9 mouse cellular contexts compared by ENCODE assay signal in genomic region chr6:50261201-50261921, GRCm38 (mm10). TPM values are rescaled to one million over a fixed set of nuclear protein-coding genes. Genes with fewer than 3 reads are reported as not detected.
DNase-seq lines count a peak whose midpoint lies in the region; ATAC-seq and TF ChIP-seq lines count a peak whose summit lies in the region.
"Had no signal": no experiment of that assay in that cellular context is flagged by ENCODE, and none has a peak within 500 bp of the region (broad histone marks: within the 10 kb centered on the region; RNA-seq: fewer than 3 reads in every experiment).

No protein-coding gene starts in this region.

- peak overlapping the region; percentile 55 for H3K4me3 ChIP-seq in forebrain, embryonic 13.5 days
- H3K4me3 ChIP-seq in heart, postnatal 0 days (ENCODE audit: low read depth, low read length) = peak overlapping the region; percentile 58
- peak overlapping the region; percentile 49 for H3K4me3 ChIP-seq in liver, embryonic 12.5 days
- H3K4me3 ChIP-seq in myocyte = peak overlapping the region; percentile 40

- DNase-seq in CD4-positive helper T cell, adult 2 months (ENCODE audit: low read depth, low spot score) = peak; percentile 62
- DNase-seq in brain, embryonic 18.5 days (ENCODE audit: low read depth, low spot score) = peak; percentile 70
- peak; percentile 66 for DNase-seq in heart, postnatal 0 days (ENCODE audit: low spot score)
- DNase-seq in kidney, postnatal 25 days = peak; percentile 93 to 97
- peak; percentile 4 for DNase-seq in splenic B cell, adult 2 months (ENCODE audit: low read depth, low spot score)

- H3K36me3 ChIP-seq in forebrain, embryonic 13.5 days (ENCODE audit: poor library complexity, severe bottlenecking) = no peaks in the 10 kb centered on the region
- H3K36me3 ChIP-seq in heart, postnatal 0 days (replicated peaks; ENCODE audit: control insufficient read depth, insufficient read depth, low read length) = no peaks in the 10 kb centered on the region
- no peaks in the 10 kb centered on the region for H3K36me3 ChIP-seq in liver, embryonic 12.5 days
- no peaks in the 10 kb centered on the region for H3K36me3 ChIP-seq in myocyte (ENCODE audit: control insufficient read depth, insufficient read depth)
- no peaks in the 10 kb centered on the region for H3K36me3 ChIP-seq in splenic B cell, adult 2 months (ENCODE audit: control insufficient read depth, insufficient read depth, low read length, poor library complexity, severe bottlenecking)

- no peaks in the 10 kb centered on the region for H3K27me3 ChIP-seq in forebrain, embryonic 13.5 days
- H3K27me3 ChIP-seq in heart, postnatal 0 days (ENCODE audit: control insufficient read depth, insufficient read depth, low read length) = no peaks in the 10 kb centered on the region
- H3K27me3 ChIP-seq in liver, embryonic 12.5 days (replicated peaks) = peaks cover 29% of the 10 kb centered on the region
- H3K27me3 ChIP-seq in myocyte (ENCODE audit: control insufficient read depth, insufficient read depth, insufficient read length) = no peaks in the 10 kb centered on the region
- H3K27me3 ChIP-seq in splenic B cell, adult 2 months (ENCODE audit: control insufficient read depth, insufficient read depth, low read length, poor library complexity, severe bottlenecking) = no peaks in the 10 kb centered on the region
- H3K27me3 ChIP-seq: Patski had no signal

- H3K27ac ChIP-seq in forebrain, embryonic 13.5 days = peak overlapping the region; percentile 61
- H3K27ac ChIP-seq in heart, postnatal 0 days (ENCODE audit: low read depth) = no peak overlapping the region
- H3K27ac ChIP-seq in liver, embryonic 12.5 days = no peak overlapping the region

- ATAC-seq in forebrain, embryonic 13.5 days = peak; percentile 92
- ATAC-seq in heart, postnatal 0 days (ENCODE audit: insufficient read depth, low read depth) = peak; percentile 94
- peak; percentile 62 for ATAC-seq in liver, embryonic 12.5 days
- ATAC-seq: Patski had no signal

- no peak for TF ChIP-seq CTCF in heart, postnatal 0 days (IDR thresholded peaks at IDR 0.05; ENCODE audit: low read depth)

- H3K9me3 ChIP-seq in forebrain, embryonic 13.5 days (replicated peaks) = no peaks in the 10 kb centered on the region
- H3K9me3 ChIP-seq in heart, postnatal 0 days (replicated peaks; ENCODE audit: control insufficient read depth, low read length) = no peaks in the 10 kb centered on the region
- H3K9me3 ChIP-seq in liver, embryonic 12.5 days (replicated peaks) = no peaks in the 10 kb centered on the region

- peak overlapping the region; percentile 78 for H3K9ac ChIP-seq in forebrain, embryonic 13.5 days
- peak overlapping the region; percentile 50 for H3K9ac ChIP-seq in heart, postnatal 0 days (replicated peaks; ENCODE audit: low read depth, low read length)
- H3K9ac ChIP-seq in liver, embryonic 12.5 days = peak overlapping the region; percentile 8; the same call in 1 of the 2 replicates

- no peak for TF ChIP-seq EP300 in heart, postnatal 0 days (IDR thresholded peaks at IDR 0.05; ENCODE audit: low read depth)

- H3K4me1 ChIP-seq in forebrain, embryonic 13.5 days = peaks cover 20% of the 10 kb centered on the region; the same call in 1 of the 2 replicates
- H3K4me1 ChIP-seq in heart, postnatal 0 days (ENCODE audit: control insufficient read depth, insufficient read depth) = peaks cover 7% of the 10 kb centered on the region
- H3K4me1 ChIP-seq in liver, embryonic 12.5 days = peaks cover 7% of the 10 kb centered on the region; the same call in 1 of the 2 replicates

- H3ac ChIP-seq in myocyte (ENCODE audit: control insufficient read depth, insufficient read length) = peak overlapping the region; percentile 3

- H3K4me2 ChIP-seq in forebrain, embryonic 13.5 days = peak overlapping the region; percentile 77
- peak overlapping the region; percentile 90 for H3K4me2 ChIP-seq in heart, postnatal 0 days (ENCODE audit: low read depth, low read length)
- H3K4me2 ChIP-seq in liver, embryonic 12.5 days = peak overlapping the region; percentile 59
- H3K4me2 ChIP-seq in myocyte (ENCODE audit: low read depth) = peak overlapping the region; percentile 85

- 1% methylated on average over 28 of the region's 35 CpGs for WGBS in forebrain, embryonic 13.5 days
- 4% methylated on average over 30 of the region's 35 CpGs for WGBS in heart, postnatal 0 days
- 5% methylated on average over 35 of the region's 35 CpGs for WGBS in liver, embryonic 12.5 days (ENCODE audit: insufficient replicate concordance)

- no peaks in the 10 kb centered on the region for H3K79me2 ChIP-seq in myocyte (ENCODE audit: control insufficient read depth, insufficient read depth)

- TF ChIP-seq POLR2A in myocyte (IDR thresholded peaks at IDR 0.05; ENCODE audit: insufficient read length, low read depth) = peak; percentile 74

TF ChIP-seq in myocyte, 11 proteins besides CTCF, POLR2A, EP300 and RAD21:
- TF ChIP-seq TCF12 (IDR thresholded peaks at IDR 0.05; ENCODE audit: insufficient read depth, poor library complexity, severe bottlenecking) (no peak), TCF3 (IDR thresholded peaks at IDR 0.05; ENCODE audit: insufficient read length, low read depth) (no peak), POLR2AphosphoS2 (IDR thresholded peaks at IDR 0.05; ENCODE audit: insufficient read length, low read depth) (peak; percentile 68), USF1 (IDR thresholded peaks at IDR 0.05; ENCODE audit: low read depth) (no peak), REST (IDR thresholded peaks at IDR 0.05; ENCODE audit: insufficient read depth, insufficient read length) (no peak), SRF (IDR thresholded peaks at IDR 0.05; ENCODE audit: control insufficient read depth, insufficient read length, low read depth) (no peak), MAX (IDR thresholded peaks at IDR 0.05; ENCODE audit: low read depth) (no peak), E2F4 (IDR thresholded peaks at IDR 0.05; ENCODE audit: insufficient read depth) (peak; percentile 8), MYOD1 (IDR thresholded peaks at IDR 0.05; ENCODE audit: control insufficient read depth in 1 of 3, insufficient read length in 2 of 3, low read depth in 2 of 3) (peak in 1 of 3 experiments; percentile 31), MYOG (IDR thresholded peaks at IDR 0.05; ENCODE audit: control insufficient read depth in 1 of 3, insufficient read depth in 1 of 3, insufficient read length in 2 of 3, low read depth in 2 of 3) (no peak), CEBPB (IDR thresholded peaks at IDR 0.05; ENCODE audit: insufficient read depth, poor library complexity, severe bottlenecking) (no peak)

RNA-seq across cellular contexts. Expression of gene Gsdme, which starts 2.3 kb away (rescaled TPM):
- 63.8 and 67.4 TPM in 2 replicates for polyA plus RNA-seq in forebrain, embryonic 13.5 days (2015; fragmentation: Nextera tagmentation; extraction: Ambion mirVana)
- total RNA-seq in heart, postnatal 0 days (2014; rRNA removed; ENCODE audit: low replicate concordance) = 3.0 TPM in 1 of 2 replicates, not detected in the other
- polyA plus RNA-seq in heart, postnatal 0 days (2015; fragmentation: Nextera tagmentation; extraction: Ambion mirVana) = 27.1 and 29.4 TPM in 2 replicates
- polyA plus RNA-seq in liver, embryonic 12.5 days (2016; fragmentation: Nextera tagmentation; extraction: Ambion mirVana) = 18.2 and 18.7 TPM in 2 replicates
- polyA plus RNA-seq in myocyte (2012; fragmentation: generic; extraction: Trizol) = 4.7 TPM

Comparison
In these comparisons a context has a peak if more than half of its experiments do, and no peak if none do; other contexts are left out.
1. DNase-seq: peak in every context shown above with its lines; median percentile 95 in kidney, postnatal 25 days; 70 in brain, embryonic 18.5 days; 66 in heart, postnatal 0 days; 62 in CD4-positive helper T cell, adult 2 months; 4 in splenic B cell, adult 2 months.
2. H3K9ac ChIP-seq: peak in every context shown above with its lines; median percentile 78 in forebrain, embryonic 13.5 days; 50 in heart, postnatal 0 days; 8 in liver, embryonic 12.5 days.